Mouse (Mus musculus): ENCODE data around the gene Calml3. TPM values are rescaled to one million over a fixed set of nuclear protein-coding genes. Genes with fewer than 3 reads are reported as not detected.

Calml3 gene
- polyA plus RNA-seq, 1 experiment from 2014 or later = not detected

DNA sequence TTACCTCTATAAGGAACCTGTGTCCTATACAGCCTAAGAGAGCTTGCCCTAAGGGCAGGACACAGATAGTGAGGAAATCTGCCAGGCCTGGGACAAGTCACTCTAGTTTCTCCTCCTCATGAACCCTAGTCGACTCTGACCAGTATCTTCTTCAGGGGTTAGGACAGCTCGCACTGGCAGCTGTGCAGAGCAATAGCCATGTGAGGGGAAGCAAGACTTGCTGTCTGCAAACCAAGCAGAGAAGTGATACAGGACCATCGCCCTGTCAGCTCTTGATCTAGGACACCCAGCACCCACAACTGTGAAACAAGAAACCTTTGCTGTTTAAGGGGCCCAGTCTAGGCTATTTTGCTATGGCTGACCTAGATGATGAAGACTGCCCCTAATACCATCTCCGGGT is 29.1 kb downstream of the Calml3 start:
- no peak for TF ChIP-seq CTCF (IDR thresholded peaks at IDR 0.05; ENCODE audit: low read depth)
- Histone ChIP-seq H3K27me3 (ENCODE audit: insufficient read depth, low read length) (no peaks in the 10 kb centered on the region), H3K4me1 (ENCODE audit: insufficient read depth) (peaks cover 11% of the 10 kb centered on the region), H3K9ac (no peak overlapping the region), H3K4me3 (ENCODE audit: low read depth, low read length) (no peak overlapping the region), H3K9me3 (ENCODE audit: low read depth, low read length) (no peaks in the 10 kb centered on the region), H3K27ac (ENCODE audit: low read depth) (no peak overlapping the region), H3K36me3 (ENCODE audit: insufficient read depth) (no peaks in the 10 kb centered on the region), H3K4me2 (no peak overlapping the region)
- no peak for DNase-seq
- WGBS = 79% methylated on average over 4 of the region's 4 CpGs
- no peak for ATAC-seq (ENCODE audit: insufficient read depth)

- 76% methylated on average over 3 of the region's 3 CpGs for WGBS
- no peak overlapping the region for H3K4me3 ChIP-seq (ENCODE audit: low read depth, low read length)
- no peaks in the 10 kb centered on the region for H3K27me3 ChIP-seq (ENCODE audit: insufficient read depth, low read length)
- peaks cover 18% of the 10 kb centered on the region for H3K4me1 ChIP-seq (ENCODE audit: insufficient read depth)
- no peak for TF ChIP-seq CTCF (IDR thresholded peaks at IDR 0.05; ENCODE audit: low read depth)
- H3K36me3 ChIP-seq (ENCODE audit: insufficient read depth) = no peaks in the 10 kb centered on the region
- no peak overlapping the region for H3K27ac ChIP-seq (ENCODE audit: low read depth)
- DNase-seq (no peak), ATAC-seq (ENCODE audit: insufficient read depth) (no peak)
- H3K9me3 ChIP-seq (ENCODE audit: low read depth, low read length) = no peaks in the 10 kb centered on the region
- H3K9ac ChIP-seq = no peak overlapping the region
- no peak overlapping the region for H3K4me2 ChIP-seq
Observed at GRCm38 (mm10) chr13:3774280-3774679, 29.8 kb downstream of the Calml3 start.

GRCm38 (mm10) chr13:3773149-3773688 is 30.9 kb downstream of the Calml3 start:
- Histone ChIP-seq H3K36me3 (ENCODE audit: insufficient read depth) (no peaks in the 10 kb centered on the region), H3K9ac (no peak overlapping the region), H3K4me3 (ENCODE audit: low read depth, low read length) (no peak overlapping the region), H3K4me1 (ENCODE audit: insufficient read depth) (peaks cover 20% of the 10 kb centered on the region), H3K9me3 (ENCODE audit: low read depth, low read length) (no peaks in the 10 kb centered on the region), H3K4me2 (no peak overlapping the region), H3K27me3 (ENCODE audit: insufficient read depth, low read length) (no peaks in the 10 kb centered on the region), H3K27ac (ENCODE audit: low read depth) (no peak overlapping the region)
- no peak for DNase-seq
- 83% methylated on average over 2 of the region's 2 CpGs for WGBS
- ATAC-seq (ENCODE audit: insufficient read depth) = no peak
- no peak for TF ChIP-seq CTCF (IDR thresholded peaks at IDR 0.05; ENCODE audit: low read depth)

DNA sequence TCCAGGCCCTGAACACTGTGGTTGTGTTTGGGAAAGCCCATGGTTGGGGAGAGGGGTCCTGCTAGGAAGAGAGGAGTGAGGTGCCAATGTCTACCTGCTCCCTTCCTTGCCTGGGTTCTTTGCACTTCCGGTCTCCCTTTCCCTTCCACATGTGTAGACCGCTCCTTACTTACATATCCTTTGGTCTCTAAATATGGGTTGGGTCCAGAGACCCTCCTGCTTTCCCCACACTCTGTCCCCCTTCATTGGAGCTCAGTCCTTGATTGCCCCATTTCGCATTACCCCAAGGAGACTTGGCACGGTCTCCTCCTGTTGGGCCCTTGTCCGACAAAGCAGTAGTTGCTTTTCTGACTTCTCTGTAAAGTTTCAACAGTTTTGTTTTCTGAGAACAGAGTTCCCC is 32.9 kb downstream of the Calml3 start:
- Histone ChIP-seq H3K4me3 (ENCODE audit: low read depth, low read length) (no peak overlapping the region), H3K36me3 (ENCODE audit: insufficient read depth) (no peaks in the 10 kb centered on the region), H3K9me3 (ENCODE audit: low read depth, low read length) (no peaks in the 10 kb centered on the region), H3K27me3 (ENCODE audit: insufficient read depth, low read length) (no peaks in the 10 kb centered on the region), H3K27ac (ENCODE audit: low read depth) (peak overlapping the region; percentile 78; the same call in 1 of the 2 replicates), H3K4me2 (no peak overlapping the region), H3K4me1 (ENCODE audit: insufficient read depth) (peaks cover 24% of the 10 kb centered on the region), H3K9ac (no peak overlapping the region)
- ATAC-seq (ENCODE audit: insufficient read depth) = no peak
- TF ChIP-seq CTCF (IDR thresholded peaks at IDR 0.05; ENCODE audit: low read depth) = no peak
- DNase-seq = no peak
- WGBS = 98% methylated on average over 5 of the region's 5 CpGs

DNA sequence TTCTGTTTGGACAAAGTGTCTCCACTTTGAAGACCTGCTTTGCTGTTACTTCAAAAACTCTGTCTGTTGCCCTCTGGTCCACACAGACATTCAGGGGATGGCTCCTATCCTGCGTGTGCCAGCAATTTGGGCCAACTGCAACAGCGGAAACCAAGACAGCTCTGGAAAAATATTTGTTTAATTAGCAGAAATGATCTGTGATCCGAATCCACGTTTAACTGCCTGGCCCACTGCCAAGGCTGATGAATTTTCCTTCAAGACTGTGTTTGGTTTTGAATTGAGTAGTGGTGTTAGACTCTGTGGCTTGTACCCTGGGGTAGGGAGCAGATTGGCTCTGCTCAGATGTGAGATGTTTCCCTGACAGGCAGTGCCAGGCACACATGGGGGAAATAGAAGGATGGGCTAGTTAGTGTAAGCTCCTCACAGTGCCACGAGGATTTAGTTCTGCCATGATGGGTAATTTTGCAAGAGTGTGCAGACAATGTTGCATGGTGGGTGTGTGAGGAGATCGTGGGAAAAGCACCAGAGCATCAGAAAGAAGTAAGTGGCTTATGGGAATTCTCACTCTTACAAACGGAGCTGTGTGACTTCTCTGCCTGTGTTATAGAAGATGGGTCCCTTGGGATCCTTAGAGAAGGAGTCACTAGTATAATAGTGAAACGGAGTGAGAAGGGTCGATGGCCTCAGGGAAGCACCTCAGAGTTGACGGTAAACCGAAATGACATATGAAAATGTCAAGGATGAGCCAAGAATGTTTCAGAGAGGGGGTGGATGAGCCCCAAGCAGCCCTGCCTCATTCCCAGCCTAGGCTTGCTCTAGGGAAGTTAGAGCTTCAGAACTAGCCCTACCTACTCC is 33.7 kb downstream of the Calml3 start:
- 41% methylated on average over 11 of the region's 11 CpGs for WGBS
- peak overlapping the region; percentile 16; the same call in 1 of the 2 replicates for H3K4me2 ChIP-seq

DNA sequence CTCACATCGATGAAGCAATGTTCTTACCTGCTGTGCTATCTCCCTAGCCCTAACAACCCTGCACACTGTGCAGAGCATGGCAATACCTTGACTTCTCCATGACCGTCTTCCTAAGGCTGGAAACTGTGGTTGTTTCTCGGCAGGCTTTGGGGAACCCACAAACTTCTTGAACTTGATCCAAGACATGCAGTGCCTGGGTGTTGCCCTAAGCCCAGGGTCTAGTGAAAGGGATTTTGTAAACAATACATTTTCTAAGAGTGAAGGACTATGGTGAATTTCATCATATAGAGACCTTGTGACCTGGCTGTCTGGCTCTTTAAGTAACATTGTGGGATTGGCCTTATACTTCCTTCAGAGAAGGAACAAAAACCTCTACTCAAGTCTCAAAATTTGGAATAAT is 34.6 kb downstream of the Calml3 start:
- H3K27ac ChIP-seq (ENCODE audit: low read depth) = peak overlapping the region; percentile 78
- TF ChIP-seq CTCF (IDR thresholded peaks at IDR 0.05; ENCODE audit: low read depth) = no peak
- peak; percentile 51 for DNase-seq
- H3K9me3 ChIP-seq (ENCODE audit: low read depth, low read length) = no peaks in the 10 kb centered on the region
- H3K4me2 ChIP-seq = no peak overlapping the region
- peak; percentile 26; the same call in 1 of the 2 replicates for ATAC-seq (ENCODE audit: insufficient read depth)
- 63% methylated on average over 3 of the region's 3 CpGs for WGBS
- no peaks in the 10 kb centered on the region for H3K27me3 ChIP-seq (ENCODE audit: insufficient read depth, low read length)
- H3K9ac ChIP-seq = no peak overlapping the region
- peaks cover 24% of the 10 kb centered on the region for H3K4me1 ChIP-seq (ENCODE audit: insufficient read depth)
- no peak overlapping the region for H3K4me3 ChIP-seq (ENCODE audit: low read depth, low read length)
- no peaks in the 10 kb centered on the region for H3K36me3 ChIP-seq (ENCODE audit: insufficient read depth)

More for the DNA sequence above, 33.7 kb downstream of the Calml3 start:
- Histone ChIP-seq H3K4me1 (ENCODE audit: insufficient read depth) (peaks cover 24% of the 10 kb centered on the region), H3K27ac (ENCODE audit: low read depth) (peak overlapping the region; percentile 78), H3K9ac (no peak overlapping the region), H3K36me3 (ENCODE audit: insufficient read depth) (no peaks in the 10 kb centered on the region), H3K9me3 (ENCODE audit: low read depth, low read length) (no peaks in the 10 kb centered on the region), H3K27me3 (ENCODE audit: insufficient read depth, low read length) (no peaks in the 10 kb centered on the region), H3K4me3 (ENCODE audit: low read depth, low read length) (no peak overlapping the region)
- no peak for TF ChIP-seq CTCF (IDR thresholded peaks at IDR 0.05; ENCODE audit: low read depth)
- ATAC-seq (ENCODE audit: insufficient read depth) (peak; percentile 85), DNase-seq (peak; percentile 91)

GRCm38 (mm10) chr13:3768621-3769020 is 35.5 kb downstream of the Calml3 start:
- Histone ChIP-seq H3K27me3 (ENCODE audit: insufficient read depth, low read length) (no peaks in the 10 kb centered on the region), H3K27ac (ENCODE audit: low read depth) (no peak overlapping the region), H3K4me2 (no peak overlapping the region), H3K9me3 (ENCODE audit: low read depth, low read length) (no peaks in the 10 kb centered on the region), H3K9ac (no peak overlapping the region), H3K4me1 (ENCODE audit: insufficient read depth) (peaks cover 24% of the 10 kb centered on the region), H3K36me3 (ENCODE audit: insufficient read depth) (no peaks in the 10 kb centered on the region), H3K4me3 (ENCODE audit: low read depth, low read length) (no peak overlapping the region)
- 59% methylated on average over 3 of the region's 3 CpGs for WGBS
- DNase-seq = peak; percentile 54
- TF ChIP-seq CTCF (IDR thresholded peaks at IDR 0.05; ENCODE audit: low read depth) = no peak
- ATAC-seq (ENCODE audit: insufficient read depth) = no peak
